In the genomic region with DNA sequence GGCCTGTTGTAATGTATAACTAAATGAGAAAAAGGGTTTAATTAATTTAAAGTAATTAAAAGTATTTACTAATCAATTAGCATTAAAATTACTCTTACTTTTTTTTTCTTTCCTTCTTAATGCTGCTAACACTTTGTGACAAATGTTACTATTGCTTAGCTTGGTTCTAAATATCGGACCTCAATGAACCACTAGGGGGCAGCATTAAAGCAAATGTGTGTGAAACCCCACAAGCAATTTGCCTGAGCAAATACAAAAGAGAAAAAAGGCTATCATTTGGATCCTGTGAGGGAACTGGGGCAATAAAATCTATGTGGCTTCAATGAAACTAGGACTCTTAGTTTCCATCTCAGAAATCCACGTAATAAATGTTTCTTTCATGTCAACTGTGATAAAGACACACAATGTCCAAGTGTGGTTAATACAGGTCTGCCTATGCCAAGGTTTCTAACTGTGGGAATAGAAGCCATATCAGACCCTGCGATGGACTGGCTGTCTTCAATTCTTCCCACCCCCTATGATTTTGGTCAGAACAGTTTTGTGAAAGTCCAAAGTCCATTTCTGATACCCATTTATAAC, we compare ENCODE assay signal across 9 mouse cellular contexts. TPM values are rescaled to one million over a fixed set of nuclear protein-coding genes. Genes with fewer than 3 reads are reported as not detected.
DNase-seq lines count a peak whose midpoint lies in the region; ATAC-seq and TF ChIP-seq lines count a peak whose summit lies in the region.
"Had no signal": no experiment of that assay in that cellular context is flagged by ENCODE, and none has a peak within 500 bp of the region (broad histone marks: within the 10 kb centered on the region; RNA-seq: fewer than 3 reads in every experiment).

No protein-coding gene starts in this region.

- DNase-seq in CD4-positive, CD25-positive, alpha-beta regulatory T cell, adult 2 months (ENCODE audit: low read depth, low spot score), result peak; percentile 81
- DNase-seq in midbrain, embryonic 11.5 days (ENCODE audit: low spot score, missing footprints), result peak; percentile 92
- DNase-seq in midbrain, embryonic 10.5 days (ENCODE audit: low spot score), result no peak
- peak; percentile 47 for DNase-seq in c-Kit-positive CD71-positive TER-119-negative erythroid progenitor cells, embryonic 14.5 days (ENCODE audit: low read depth)
- DNase-seq in heart, postnatal 14 days, result peak; percentile 15 to 59
- DNase-seq in lung, adult 2 months, result no peak
- DNase-seq in telencephalon, adult 2 months (ENCODE audit: low read depth, low spot score), result peak; percentile 67

- WGBS in midbrain, embryonic 11.5 days, result 21% methylated on average over 3 of the region's 3 CpGs
- WGBS in midbrain, embryonic 10.5 days, result 18% methylated on average over 3 of the region's 3 CpGs
- WGBS in lung, adult 2 months, result 20% methylated on average over 3 of the region's 3 CpGs

- H3K27me3 ChIP-seq in midbrain, embryonic 11.5 days (ENCODE audit: control insufficient read depth, insufficient read depth, low read length), result peaks cover 11% of the 10 kb centered on the region
- peaks cover 38% of the 10 kb centered on the region for H3K27me3 ChIP-seq in midbrain, embryonic 10.5 days (ENCODE audit: low read depth, poor library complexity, severe bottlenecking)

- H3K27ac ChIP-seq in midbrain, embryonic 11.5 days (ENCODE audit: low read depth, low read length), result no peak overlapping the region
- H3K27ac ChIP-seq in midbrain, embryonic 10.5 days (replicated peaks), result no peak overlapping the region

- intact Hi-C loops in heart, postnatal 14 days (cut with DNase I), result loop anchor here (1.0 to 10.0 kb wide), 4 partner anchors 102 to 385 kb away; no protein-coding TSS in a partner anchor

- H3K9ac ChIP-seq in midbrain, embryonic 11.5 days (ENCODE audit: low read length), result no peak overlapping the region

- TF ChIP-seq CTCF in lung, adult 2 months (IDR thresholded peaks at IDR 0.05; ENCODE audit: insufficient read depth, low read length), result peak; percentile 29; the same call in 1 of the 2 replicates

- ATAC-seq in CD4-positive, CD25-positive, alpha-beta regulatory T cell, adult 4 months, result no peak
- no peak for ATAC-seq in midbrain, embryonic 11.5 days (ENCODE audit: low FRiP score)

- TF ChIP-seq POLR2A in lung, adult 2 months (IDR thresholded peaks at IDR 0.05; ENCODE audit: borderline replicate concordance, extremely low read depth, low read depth, low read length), result no peak

- no peaks in the 10 kb centered on the region for H3K9me3 ChIP-seq in midbrain, embryonic 11.5 days (ENCODE audit: control insufficient read depth, low read length)
- no peaks in the 10 kb centered on the region for H3K9me3 ChIP-seq in midbrain, embryonic 10.5 days (replicated peaks)

- peaks cover 5% of the 10 kb centered on the region for H3K4me1 ChIP-seq in midbrain, embryonic 11.5 days (ENCODE audit: control insufficient read depth, insufficient read depth, low read length)
- H3K4me1 ChIP-seq in midbrain, embryonic 10.5 days, result peaks cover 9% of the 10 kb centered on the region
- H3K4me1 ChIP-seq in lung, adult 2 months (ENCODE audit: control insufficient read depth, insufficient read depth, low read length), result no peaks in the 10 kb centered on the region

- H3K36me3 ChIP-seq in midbrain, embryonic 11.5 days (ENCODE audit: control insufficient read depth, insufficient read depth, low read length), result no peaks in the 10 kb centered on the region
- H3K36me3 ChIP-seq in midbrain, embryonic 10.5 days, result no peaks in the 10 kb centered on the region

- H3K4me2 ChIP-seq in midbrain, embryonic 11.5 days, result no peak overlapping the region

- H3K4me3 ChIP-seq in midbrain, embryonic 11.5 days (ENCODE audit: low read depth, low read length), result no peak overlapping the region
- no peak overlapping the region for H3K4me3 ChIP-seq in midbrain, embryonic 10.5 days
- H3K4me3 ChIP-seq in lung, adult 2 months (replicated peaks; ENCODE audit: extremely low read depth, low read depth, low read length), result no peak overlapping the region

RNA-seq across cellular contexts. Expression of gene Il24, which starts 10.2 kb away (rescaled TPM):
- polyA plus RNA-seq in CD4-positive, CD25-positive, alpha-beta regulatory T cell, adult 4 months (2017; shearing (Covaris generic)), result not detected
- polyA plus RNA-seq in midbrain, embryonic 11.5 days (2014; fragmentation: Nextera tagmentation; extraction: Ambion mirVana), result not detected in 2 replicates
- polyA plus RNA-seq in midbrain, embryonic 10.5 days (2016; fragmentation: Nextera tagmentation; extraction: Ambion mirVana), result not detected in 2 replicates
- total RNA-seq in heart, postnatal 14 days (2021), result not detected
- polyA plus RNA-seq in lung, adult 2 months (2012; rRNA removed), result not detected in 2 replicates
- polyA plus RNA-seq: C2C12 had no signal

RNA-seq across cellular contexts. Expression of gene Fcmr, which starts 11.6 kb away (rescaled TPM):
- 1 to 10 TPM; 2.0 to 4.4 TPM for polyA plus RNA-seq in CD4-positive, CD25-positive, alpha-beta regulatory T cell, adult 4 months (2017; shearing (Covaris generic))
- 0.27 TPM in 1 of 2 replicates, not detected in the other for polyA plus RNA-seq in midbrain, embryonic 11.5 days (2014; fragmentation: Nextera tagmentation; extraction: Ambion mirVana)
- not detected in 2 replicates for polyA plus RNA-seq in midbrain, embryonic 10.5 days (2016; fragmentation: Nextera tagmentation; extraction: Ambion mirVana)
- under 1 TPM; 0.41 to 0.61 TPM for total RNA-seq in heart, postnatal 14 days (2021)
- 21.9 and 25.0 TPM in 2 replicates for polyA plus RNA-seq in lung, adult 2 months (2012; rRNA removed)
- polyA plus RNA-seq: C2C12 had no signal

RNA-seq across cellular contexts. Expression of gene Il20, which starts 34.2 kb away (rescaled TPM):
- not detected for polyA plus RNA-seq in CD4-positive, CD25-positive, alpha-beta regulatory T cell, adult 4 months (2017; shearing (Covaris generic))
- polyA plus RNA-seq in midbrain, embryonic 11.5 days (2014; fragmentation: Nextera tagmentation; extraction: Ambion mirVana), result not detected in 2 replicates
- polyA plus RNA-seq in midbrain, embryonic 10.5 days (2016; fragmentation: Nextera tagmentation; extraction: Ambion mirVana), result not detected in 2 replicates
- total RNA-seq in heart, postnatal 14 days (2021), result not detected
- not detected in 2 replicates for polyA plus RNA-seq in lung, adult 2 months (2012; rRNA removed)
- polyA plus RNA-seq: C2C12 had no signal

RNA-seq across cellular contexts. Expression of gene Pigr, which starts 50.5 kb away (rescaled TPM):
- under 1 TPM in 1 of 2 experiments, not detected in 1; 0.98 TPM for polyA plus RNA-seq in CD4-positive, CD25-positive, alpha-beta regulatory T cell, adult 4 months (2017; shearing (Covaris generic))
- not detected in 2 replicates for polyA plus RNA-seq in midbrain, embryonic 11.5 days (2014; fragmentation: Nextera tagmentation; extraction: Ambion mirVana)
- not detected in 2 replicates for polyA plus RNA-seq in midbrain, embryonic 10.5 days (2016; fragmentation: Nextera tagmentation; extraction: Ambion mirVana)
- under 1 TPM in 1 of 2 experiments, not detected in 1; 0.19 TPM for total RNA-seq in heart, postnatal 14 days (2021)
- 15.2 and 21.6 TPM in 2 replicates for polyA plus RNA-seq in lung, adult 2 months (2012; rRNA removed)
- polyA plus RNA-seq: C2C12 had no signal

Comparison
In these comparisons a context has a peak if more than half of its experiments do, and no peak if none do; other contexts are left out.
1. DNase-seq: peak in CD4-positive, CD25-positive, alpha-beta regulatory T cell, adult 2 months (single experiment), midbrain, embryonic 11.5 days (single experiment), c-Kit-positive CD71-positive TER-119-negative erythroid progenitor cells, embryonic 14.5 days (single experiment), heart, postnatal 14 days (2 of 2) and telencephalon, adult 2 months (single experiment); none in midbrain, embryonic 10.5 days (single experiment) and lung, adult 2 months (single experiment).